Mouse (Mus musculus) stomach, embryonic 14.5 days (tissue): Measurements from ENCODE around the gene Comt. TPM values are rescaled to one million over a fixed set of nuclear protein-coding genes. Genes with fewer than 3 reads are reported as not detected.

Experiments used
- ATAC-seq: fragments of 200-750 bp; cut with Nextera tagmentation; 2 replicates; pipeline ENCODE4 v1.8.0; 2017; ENCODE audit warnings: low read depth, moderate TSS enrichment; ENCODE audit not compliant: insufficient number of reproducible peaks, insufficient read depth, low FRiP score
- H3K27ac ChIP-seq: fragments of 300-500 bp; sonication (generic); 2 replicates; pipeline ENCODE4 v1.5.1; 2014; ENCODE audit warnings: mild to moderate bottlenecking, low read length, moderate library complexity, mixed read lengths
- H3K27me3 ChIP-seq: fragments of 300-500 bp; sonication (generic); 2 replicates; pipeline ENCODE4 v1.6.1; 2014; ENCODE audit warnings: low read length, control low read depth, mixed read lengths; ENCODE audit not compliant: control insufficient read depth, insufficient read depth
- H3K36me3 ChIP-seq: fragments of 300-500 bp; sonication (generic); 2 replicates; pipeline ENCODE4 v1.6.1; 2014; ENCODE audit warnings: mild to moderate bottlenecking, control low read depth, low read length, moderate library complexity, mixed read lengths; ENCODE audit not compliant: control insufficient read depth, insufficient read depth
- H3K4me1 ChIP-seq: fragments of 300-500 bp; sonication (generic); 2 replicates; pipeline ENCODE4 v1.6.1; 2014; ENCODE audit warnings: low read length, control low read depth, mixed read lengths; ENCODE audit not compliant: control insufficient read depth, insufficient read depth
- H3K4me2 ChIP-seq: fragments of 300-500 bp; sonication (generic); replicated peaks from 2 replicates; pipeline ENCODE4 v1.6.1; 2014; ENCODE audit warnings: low read depth, low read length, control low read depth
- H3K4me3 ChIP-seq: fragments of 300-500 bp; sonication (generic); 2 replicates; pipeline ENCODE4 v1.5.1; 2014; ENCODE audit warnings: low read depth, low read length, control low read depth
- H3K9ac ChIP-seq: fragments of 300-500 bp; sonication (generic); replicated peaks from 2 replicates; pipeline ENCODE4 v1.6.1; 2014; ENCODE audit warnings: low read depth, mild to moderate bottlenecking, control low read depth, low read length, moderate library complexity, mixed read lengths
- H3K9me3 ChIP-seq: fragments of 300-500 bp; sonication (generic); 2 replicates; pipeline ENCODE4 v1.6.1; 2016; ENCODE audit warnings: low read depth, low read length, control low read depth; ENCODE audit not compliant: control insufficient read depth
- WGBS: fragments of 180-500 bp; shearing (Covaris S2); extraction: QIAGEN DNeasy Blood & Tissue Kit; methylation state at CpG from one replicate; pipeline ENCODE4 v1.1.7; 2014; 5-methylcytosine and 5-hydroxymethylcytosine counted together
- polyA plus RNA-seq: library from polyadenylated mRNA; unstranded; fragments of >200 nt; fragmentation: Nextera tagmentation; extraction: Ambion mirVana; gene quantifications from 2 replicates; pipeline ENCODE4 v1.2.1, GENCODE M21; 2014

Comt gene
- polyA plus RNA-seq, 1 experiment from 2014 or later: 99.0 TPM

DNA sequence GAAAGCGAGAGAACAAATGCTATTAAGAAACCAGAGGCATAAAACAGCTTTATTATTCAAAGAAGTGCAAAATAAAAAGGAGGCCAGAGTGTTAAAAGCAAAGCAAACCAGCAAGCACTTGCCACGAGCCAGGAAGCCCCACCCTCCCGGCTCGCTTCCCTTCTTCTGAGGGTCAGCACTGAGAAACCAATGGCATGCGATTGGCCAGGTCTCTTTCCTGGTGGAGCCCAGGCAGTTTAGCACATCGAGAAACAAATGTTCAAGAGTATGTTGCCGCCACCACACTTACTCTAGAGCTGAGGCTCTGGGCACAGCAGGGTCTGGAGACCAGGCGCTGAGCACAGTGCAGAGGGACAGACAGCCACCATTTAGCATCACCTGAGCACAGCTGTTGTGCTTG is 35.9 kb upstream of the Comt start:
- no peak overlapping the region for H3K4me2 ChIP-seq
- WGBS: 57% methylated on average over 8 of the region's 8 CpGs
- no peaks in the 10 kb centered on the region for H3K36me3 ChIP-seq
- H3K4me1 ChIP-seq: peaks cover 11% of the 10 kb centered on the region; the same call in 1 of the 2 replicates
- H3K9me3 ChIP-seq: no peaks in the 10 kb centered on the region
- no peak overlapping the region for H3K9ac ChIP-seq
- ATAC-seq: no peak
- H3K27me3 ChIP-seq: no peaks in the 10 kb centered on the region
- no peak overlapping the region for H3K27ac ChIP-seq
- no peak overlapping the region for H3K4me3 ChIP-seq

DNA sequence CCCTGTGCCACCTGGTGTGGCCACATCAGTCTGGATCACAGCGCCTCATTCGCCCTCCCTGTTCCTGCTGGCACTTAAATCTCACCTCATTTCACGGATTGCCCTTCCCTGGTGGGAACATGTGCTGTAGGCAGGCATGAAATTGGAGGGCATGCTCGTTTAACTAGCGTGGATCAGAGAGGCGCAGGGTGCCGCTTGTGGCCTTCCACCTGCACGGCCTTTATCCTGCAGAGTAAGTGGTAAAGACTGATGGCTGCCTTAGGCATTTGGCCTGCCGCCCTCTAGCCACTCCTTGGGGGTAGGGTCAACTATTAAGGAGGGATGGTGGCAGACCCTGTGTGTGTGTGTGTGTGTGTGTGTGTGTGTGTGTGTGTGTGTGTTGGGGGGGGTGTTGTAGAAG is 35.4 kb upstream of the Comt start:
- no peaks in the 10 kb centered on the region for H3K27me3 ChIP-seq
- H3K9ac ChIP-seq: no peak overlapping the region
- H3K36me3 ChIP-seq: no peaks in the 10 kb centered on the region; the same call in 1 of the 2 replicates
- 75% methylated on average over 9 of the region's 9 CpGs for WGBS
- H3K4me1 ChIP-seq: peaks cover 11% of the 10 kb centered on the region; the same call in 1 of the 2 replicates
- H3K4me3 ChIP-seq: no peak overlapping the region
- H3K9me3 ChIP-seq: no peaks in the 10 kb centered on the region
- no peak overlapping the region for H3K27ac ChIP-seq
- no peak overlapping the region for H3K4me2 ChIP-seq
- no peak for ATAC-seq

DNA sequence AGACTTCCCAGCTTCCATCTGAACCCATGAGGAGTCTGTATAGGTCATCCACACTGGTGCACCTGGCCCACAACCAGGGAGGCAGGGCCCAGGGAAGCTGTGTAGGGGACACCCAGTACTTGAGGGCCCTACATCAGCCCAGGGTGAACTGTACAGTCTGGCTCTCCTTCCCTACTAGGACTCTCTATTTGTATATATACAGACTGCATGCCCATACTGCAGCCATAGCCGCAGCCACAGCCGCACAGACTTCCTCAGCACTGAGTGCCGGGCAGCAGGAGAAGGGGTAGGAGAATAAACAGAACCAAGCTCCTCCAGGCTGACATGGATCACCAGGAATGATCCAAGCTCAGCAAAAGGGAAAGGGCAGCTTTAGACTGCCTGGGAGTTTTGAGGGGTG is 34.2 kb upstream of the Comt start:
- WGBS: 76% methylated on average over 3 of the region's 3 CpGs
- Histone ChIP-seq H3K4me2 (no peak overlapping the region), H3K4me1 (peaks cover 11% of the 10 kb centered on the region; the same call in 1 of the 2 replicates), H3K27me3 (no peaks in the 10 kb centered on the region), H3K9ac (no peak overlapping the region), H3K4me3 (no peak overlapping the region), H3K27ac (no peak overlapping the region), H3K36me3 (peaks cover 2% of the 10 kb centered on the region; the same call in 1 of the 2 replicates), H3K9me3 (no peaks in the 10 kb centered on the region)
- ATAC-seq: no peak

DNA sequence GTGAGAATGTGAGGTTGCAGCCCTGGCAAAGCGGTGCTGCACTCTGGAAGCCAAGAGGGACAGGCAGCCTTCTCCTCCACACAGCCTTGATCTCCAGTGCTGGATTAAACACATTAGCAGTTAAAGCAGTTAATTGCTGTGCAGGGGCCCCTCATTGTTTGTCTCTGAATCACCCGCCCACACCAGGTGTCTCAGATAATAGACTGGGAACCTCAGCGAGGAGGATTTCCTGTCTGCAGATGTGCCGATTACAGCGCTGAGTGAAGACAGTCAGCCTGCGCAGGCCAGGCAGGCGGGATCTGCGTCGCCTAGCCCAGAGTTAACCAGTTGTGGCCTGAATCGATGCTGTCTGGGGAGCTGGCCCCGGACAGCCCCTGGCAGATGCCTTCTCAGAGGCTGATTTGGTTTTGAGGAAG is 33.3 kb upstream of the Comt start:
- ATAC-seq: peak; percentile 60; the same call in 1 of the 2 replicates
- 5% methylated on average over 11 of the region's 11 CpGs for WGBS

DNA sequence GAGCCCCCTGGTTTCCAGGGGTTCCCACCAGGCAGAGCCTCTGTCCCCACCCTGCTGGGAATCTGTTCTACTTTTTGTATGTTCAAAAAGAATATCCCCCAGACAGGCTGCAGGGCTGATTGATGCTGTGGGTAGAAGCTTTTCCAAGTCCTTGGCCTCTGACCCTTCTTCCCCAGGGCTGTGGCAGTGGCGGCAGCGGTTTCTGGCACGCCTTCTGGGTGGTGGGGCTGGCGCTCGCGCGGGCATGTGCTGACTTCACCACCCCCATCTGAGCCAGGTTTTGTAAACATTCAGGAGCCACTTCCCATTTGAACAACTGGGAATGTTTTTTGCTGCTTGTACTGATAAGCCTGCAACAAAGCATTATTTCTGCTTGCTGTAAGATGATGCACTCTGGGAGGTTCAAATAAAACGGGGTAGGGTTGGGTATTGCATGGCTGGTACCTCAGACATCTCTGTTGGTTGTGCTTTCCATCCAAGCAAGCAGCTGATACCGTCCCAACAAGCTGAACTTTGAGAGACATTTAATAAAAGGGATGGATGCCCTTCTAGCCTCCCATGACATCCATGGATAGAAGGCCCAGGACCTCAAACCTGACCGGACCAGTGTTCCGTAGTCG is 32.8 kb upstream of the Comt start:
- H3K4me3 ChIP-seq: no peak overlapping the region
- no peak overlapping the region for H3K9ac ChIP-seq
- no peaks in the 10 kb centered on the region for H3K27me3 ChIP-seq
- H3K27ac ChIP-seq: no peak overlapping the region
- 0 out of 2 replicates have a peak, but pooled peaks have one; percentile 20 for ATAC-seq
- no peaks in the 10 kb centered on the region for H3K9me3 ChIP-seq
- peaks cover 2% of the 10 kb centered on the region; the same call in 1 of the 2 replicates for H3K36me3 ChIP-seq
- H3K4me2 ChIP-seq: peak overlapping the region; percentile 13
- peaks cover 11% of the 10 kb centered on the region; the same call in 1 of the 2 replicates for H3K4me1 ChIP-seq
- 6% methylated on average over 12 of the region's 12 CpGs for WGBS

More for the DNA sequence above, 33.3 kb upstream of the Comt start:
- H3K27me3 ChIP-seq: no peaks in the 10 kb centered on the region
- H3K27ac ChIP-seq: no peak overlapping the region
- no peak overlapping the region for H3K9ac ChIP-seq
- no peak overlapping the region for H3K4me3 ChIP-seq
- H3K4me1 ChIP-seq: peaks cover 11% of the 10 kb centered on the region; the same call in 1 of the 2 replicates
- no peaks in the 10 kb centered on the region for H3K9me3 ChIP-seq
- H3K4me2 ChIP-seq: peak overlapping the region; percentile 13
- H3K36me3 ChIP-seq: peaks cover 2% of the 10 kb centered on the region; the same call in 1 of the 2 replicates

DNA sequence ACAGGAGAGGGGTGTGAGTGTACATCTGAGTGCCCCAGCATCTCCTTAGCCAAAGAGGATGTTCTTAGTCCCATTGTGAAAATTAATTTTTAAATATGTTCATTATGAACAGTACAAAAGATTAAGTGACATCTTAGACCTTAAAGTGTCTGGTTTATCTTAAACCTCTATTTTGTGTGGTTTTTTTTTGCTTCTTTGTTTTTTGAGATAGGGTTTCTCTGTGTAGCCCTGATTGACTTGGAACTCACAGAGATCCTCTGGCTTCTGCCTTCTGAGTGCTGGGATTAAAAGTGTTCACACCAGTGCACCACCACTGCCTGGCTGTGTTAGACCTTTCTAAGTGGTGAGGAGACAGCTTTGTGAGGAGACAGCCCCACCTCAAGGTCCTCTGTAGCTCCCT is 32.0 kb upstream of the Comt start:
- H3K4me1 ChIP-seq: peaks cover 11% of the 10 kb centered on the region; the same call in 1 of the 2 replicates
- H3K27ac ChIP-seq: no peak overlapping the region
- no peaks in the 10 kb centered on the region for H3K27me3 ChIP-seq
- H3K4me2 ChIP-seq: no peak overlapping the region
- no peaks in the 10 kb centered on the region for H3K9me3 ChIP-seq
- H3K36me3 ChIP-seq: peaks cover 2% of the 10 kb centered on the region; the same call in 1 of the 2 replicates
- ATAC-seq: no peak
- H3K9ac ChIP-seq: no peak overlapping the region
- no peak overlapping the region for H3K4me3 ChIP-seq

DNA sequence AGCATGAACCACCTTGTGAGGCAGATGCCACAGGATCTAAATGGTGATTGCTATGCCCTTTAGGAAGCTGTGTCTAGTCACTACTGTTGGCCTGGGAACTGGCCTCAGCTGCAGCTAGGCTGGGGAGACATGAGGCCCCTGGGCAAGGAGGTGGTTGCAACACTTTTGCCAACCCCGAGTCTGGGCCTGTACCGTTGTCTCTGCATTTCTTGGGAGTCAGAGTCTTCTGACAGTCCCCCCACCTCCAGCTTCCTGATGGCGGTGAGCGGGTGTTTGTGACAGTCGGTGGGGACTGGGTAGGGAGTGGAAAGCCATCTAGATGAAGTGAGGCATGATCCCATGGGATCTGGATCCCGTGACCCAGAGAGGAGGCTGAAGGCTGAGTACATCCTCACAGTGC is 28.8 kb upstream of the Comt start:
- H3K36me3 ChIP-seq: peaks cover 2% of the 10 kb centered on the region; the same call in 1 of the 2 replicates
- WGBS: 90% methylated on average over 6 of the region's 6 CpGs
- ATAC-seq: no peak
- H3K9me3 ChIP-seq: no peaks in the 10 kb centered on the region
- H3K27ac ChIP-seq: no peak overlapping the region
- H3K27me3 ChIP-seq: no peaks in the 10 kb centered on the region
- H3K9ac ChIP-seq: no peak overlapping the region
- H3K4me2 ChIP-seq: no peak overlapping the region
- peaks cover 11% of the 10 kb centered on the region; the same call in 1 of the 2 replicates for H3K4me1 ChIP-seq
- H3K4me3 ChIP-seq: no peak overlapping the region

DNA sequence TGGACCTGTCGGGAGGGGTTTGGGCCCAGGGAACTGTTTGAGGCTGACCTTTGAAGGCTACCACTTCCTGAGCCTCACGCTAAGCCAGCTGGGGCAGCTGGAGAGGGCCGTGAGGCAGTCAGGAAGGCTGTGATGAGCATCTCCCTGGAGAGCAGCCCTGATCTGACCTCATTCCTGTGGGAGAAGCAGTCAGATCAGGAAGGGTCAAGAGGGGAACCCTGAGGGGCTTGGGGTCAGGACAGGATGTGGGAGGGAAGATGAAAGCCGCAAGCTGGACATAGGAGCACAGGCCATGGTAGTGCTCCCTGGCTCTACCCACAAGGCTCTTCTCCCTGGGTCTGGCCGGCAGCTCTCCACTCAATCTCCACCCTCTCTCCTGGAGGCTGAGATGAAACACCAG is 27.2 kb upstream of the Comt start:
- no peaks in the 10 kb centered on the region for H3K9me3 ChIP-seq
- H3K27ac ChIP-seq: no peak overlapping the region
- 53% methylated on average over 5 of the region's 5 CpGs for WGBS
- H3K9ac ChIP-seq: no peak overlapping the region
- no peaks in the 10 kb centered on the region for H3K4me1 ChIP-seq
- no peak overlapping the region for H3K4me2 ChIP-seq
- peaks cover 2% of the 10 kb centered on the region; the same call in 1 of the 2 replicates for H3K36me3 ChIP-seq
- no peaks in the 10 kb centered on the region for H3K27me3 ChIP-seq
- H3K4me3 ChIP-seq: no peak overlapping the region
- no peak for ATAC-seq
